Mouse (Mus musculus) myocyte (in vitro differentiated cells): Measurements from ENCODE around the gene Ryr1.

Source experiments
- CEBPB ChIP-seq: IDR thresholded peaks from 2 replicates; pipeline ENCODE4 v1.6.1; 2011; ENCODE audit warnings: mild to moderate bottlenecking, moderate library complexity; ENCODE audit not compliant: poor library complexity, insufficient read depth, severe bottlenecking
- E2F4 ChIP-seq: IDR thresholded peaks from one replicate; pipeline ENCODE4 v1.6.1; 2011; ENCODE audit warnings: mild to moderate bottlenecking, control low read depth, moderate library complexity; ENCODE audit not compliant: insufficient read depth
- MAX ChIP-seq: IDR thresholded peaks from one replicate; pipeline ENCODE4 v1.6.1; 2011; ENCODE audit warnings: low read depth, mild to moderate bottlenecking, control low read depth
- MYOD1 ChIP-seq, 3 experiments: IDR thresholded peaks; one replicate each; pipeline ENCODE4 v1.6.1; 2011; ENCODE audit warnings: control low read depth in 2 of 3, low read depth in 2 of 3, mild to moderate bottlenecking in 2 of 3, moderate library complexity in 1 of 3; ENCODE audit not compliant: insufficient read length in 2 of 3, control insufficient read depth in 1 of 3
- MYOG ChIP-seq, 3 experiments: IDR thresholded peaks; one replicate each; pipeline ENCODE4 v1.6.1; 2011; ENCODE audit warnings: control low read depth in 2 of 3, low read depth in 2 of 3, mild to moderate bottlenecking in 2 of 3; ENCODE audit not compliant: insufficient read length in 2 of 3, control insufficient read depth in 1 of 3, insufficient read depth in 1 of 3
- POLR2A ChIP-seq: IDR thresholded peaks from one replicate; pipeline ENCODE4 v1.6.1; 2011; ENCODE audit warnings: low read depth, mild to moderate bottlenecking, control low read depth, moderate library complexity; ENCODE audit not compliant: insufficient read length
- POLR2AphosphoS2 ChIP-seq: IDR thresholded peaks from one replicate; pipeline ENCODE4 v1.6.1; 2011; ENCODE audit warnings: low read depth, control low read depth; ENCODE audit not compliant: insufficient read length
- SRF ChIP-seq: IDR thresholded peaks from one replicate; pipeline ENCODE4 v1.6.1; 2011; ENCODE audit warnings: low read depth; ENCODE audit not compliant: control insufficient read depth, insufficient read length
- TCF12 ChIP-seq: IDR thresholded peaks from one replicate; pipeline ENCODE4 v1.6.1; 2011; ENCODE audit warnings: mild to moderate bottlenecking, control low read depth; ENCODE audit not compliant: poor library complexity, insufficient read depth, severe bottlenecking
- TCF3 ChIP-seq: IDR thresholded peaks from one replicate; pipeline ENCODE4 v1.6.1; 2011; ENCODE audit warnings: low read depth, control low read depth; ENCODE audit not compliant: insufficient read length
- USF1 ChIP-seq: IDR thresholded peaks from one replicate; pipeline ENCODE4 v1.6.1; 2011; ENCODE audit warnings: low read depth, mild to moderate bottlenecking, control low read depth, moderate library complexity

- TF ChIP-seq POLR2A, result no peak
- no peak for TF ChIP-seq USF1
- no peak for TF ChIP-seq MYOG (IDR thresholded peaks at IDR 0.05; ENCODE audit: control insufficient read depth in 1 of 3, insufficient read depth in 1 of 3, insufficient read length in 2 of 3, low read depth in 2 of 3)
- no peak for TF ChIP-seq SRF
- no peak for TF ChIP-seq E2F4
- no peak for TF ChIP-seq MAX
- TF ChIP-seq CEBPB, result no peak
- TF ChIP-seq POLR2AphosphoS2, result no peak
- no peak for TF ChIP-seq TCF12
- peak in 1 of 3 experiments; percentile 1 for TF ChIP-seq MYOD1 (IDR thresholded peaks at IDR 0.05; ENCODE audit: control insufficient read depth in 1 of 3, insufficient read length in 2 of 3, low read depth in 2 of 3)
- no peak for TF ChIP-seq TCF3
These were observed 153.9 kb downstream of the Ryr1 start for GRCm38 (mm10) chr7:28971029-28971428.
